8 mouse cellular contexts compared by ENCODE assay signal in the genomic region with DNA sequence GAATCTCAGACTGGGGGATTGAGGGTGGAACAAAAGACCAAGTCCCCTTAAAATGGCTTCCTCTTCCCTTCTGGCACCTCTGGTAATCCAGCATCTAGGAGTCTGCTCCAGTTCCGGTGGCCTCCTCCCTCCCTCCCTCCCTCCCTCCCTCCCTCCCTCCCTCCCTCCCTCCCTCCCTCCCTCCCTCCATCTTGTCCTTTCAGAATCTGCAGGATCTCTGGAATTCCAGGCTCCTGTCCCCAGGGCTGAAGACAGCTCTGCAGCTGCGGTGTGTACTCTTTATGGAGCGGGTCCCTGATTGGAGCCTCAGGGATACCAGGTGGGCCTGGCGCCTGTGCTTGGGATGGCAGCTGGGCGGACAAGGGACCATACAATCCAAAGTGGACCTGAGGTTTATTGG. TPM values are rescaled to one million over a fixed set of nuclear protein-coding genes. Genes with fewer than 3 reads are reported as not detected.
DNase-seq lines count a peak whose midpoint lies in the region; TF ChIP-seq lines count a peak whose summit lies in the region.

No protein-coding gene starts in this region.

- H3K36me3 ChIP-seq in testis, adult 2 months (ENCODE audit: control insufficient read depth, insufficient read depth, low read length) = no peaks in the 10 kb centered on the region

- H3K4me1 ChIP-seq in testis, adult 2 months (ENCODE audit: control insufficient read depth, insufficient read depth, low read length) = peaks cover 28% of the 10 kb centered on the region

- no peaks in the 10 kb centered on the region for H3K27me3 ChIP-seq in testis, adult 2 months (ENCODE audit: control insufficient read depth, insufficient read depth, low read length)

- peak; percentile 21 for DNase-seq in embryo, embryonic 10 days (ENCODE audit: low spot score)
- DNase-seq in embryo, embryonic 10.5 days (ENCODE audit: low spot score) = no peak
- no peak for DNase-seq in testis, postnatal 10 days (ENCODE audit: low spot score)
- peak; percentile 57 for DNase-seq in liver
- DNase-seq in B cell, adult 2 months = no peak
- DNase-seq in left cerebral cortex, postnatal 36 days (ENCODE audit: low spot score in 2 of 2) = no peak
- no peak for DNase-seq in Muller cell, postnatal 12 days (ENCODE audit: inconsistent ontology term)

- TF ChIP-seq POLR2A in testis, adult 2 months (IDR thresholded peaks at IDR 0.05; ENCODE audit: control insufficient read depth, low read depth, low read length) = no peak

- H3K27ac ChIP-seq in testis, adult 2 months (ENCODE audit: control insufficient read depth, insufficient read depth, low read depth, low read length) = peak overlapping the region; percentile 85

- no peak overlapping the region for H3K4me3 ChIP-seq in testis, adult 2 months (ENCODE audit: control insufficient read depth, low read depth, low read length)

- intact Hi-C loops in left cerebral cortex, postnatal 36 days (cut with DNase I) = no loop called here

- TF ChIP-seq CTCF in testis, adult 2 months (IDR thresholded peaks at IDR 0.05; ENCODE audit: control insufficient read depth, insufficient read depth, insufficient replicate concordance, low read depth, low read length) = no peak

RNA-seq across cellular contexts. Expression of gene Ftl1, which starts 1.6 kb away (rescaled TPM):
- polyA plus RNA-seq in testis, adult 2 months (2012; rRNA removed) = 152 and 188 TPM in 2 replicates
- total RNA-seq in left cerebral cortex, postnatal 36 days (2021) = 100 to 1,000 TPM; 198 to 232 TPM

RNA-seq across cellular contexts. Expression of gene Bax, which starts 5.4 kb away (rescaled TPM):
- 24.9 and 26.3 TPM in 2 replicates for polyA plus RNA-seq in testis, adult 2 months (2012; rRNA removed)
- total RNA-seq in left cerebral cortex, postnatal 36 days (2021) = 10 to 100 TPM; 63.6 to 64.0 TPM

RNA-seq across cellular contexts. Expression of gene Tulp2, which starts 20.4 kb away (rescaled TPM):
- 879 and 1,010 TPM in 2 replicates for polyA plus RNA-seq in testis, adult 2 months (2012; rRNA removed)
- total RNA-seq in left cerebral cortex, postnatal 36 days (2021) = not detected

RNA-seq across cellular contexts. Expression of gene Ruvbl2, which starts 23.4 kb away (rescaled TPM):
- 173 and 197 TPM in 2 replicates for polyA plus RNA-seq in testis, adult 2 months (2012; rRNA removed)
- 10 to 100 TPM; 39.7 to 41.5 TPM for total RNA-seq in left cerebral cortex, postnatal 36 days (2021)

RNA-seq across cellular contexts. Expression of gene Gm45808, which starts 25.3 kb away (rescaled TPM):
- polyA plus RNA-seq in testis, adult 2 months (2012; rRNA removed) = 0.81 TPM in 1 of 2 replicates, not detected in the other
- under 1 TPM in 1 of 2 experiments, not detected in 1; 0.57 TPM for total RNA-seq in left cerebral cortex, postnatal 36 days (2021)

Comparison
In these comparisons a context has a peak if more than half of its experiments do, and no peak if none do; other contexts are left out.
1. DNase-seq: peak in embryo, embryonic 10 days (single experiment) and liver (single experiment); none in embryo, embryonic 10.5 days (single experiment), testis, postnatal 10 days (single experiment), B cell, adult 2 months (0 of 2), left cerebral cortex, postnatal 36 days (0 of 2) and Muller cell, postnatal 12 days (single experiment).